ENCODE assay signal across 10 mouse cellular contexts in genomic region chrX:21293666-21294065, GRCm38 (mm10).
DNase-seq lines count a peak whose midpoint lies in the region; ATAC-seq and TF ChIP-seq lines count a peak whose summit lies in the region.
"Had no signal": no experiment of that assay in that cellular context is flagged by ENCODE, and none has a peak within 500 bp of the region (broad histone marks: within the 10 kb centered on the region; RNA-seq: fewer than 3 reads in every experiment).

No protein-coding gene starts in this region.

- H3K27ac ChIP-seq in left cerebral cortex, adult 2 months = no peak overlapping the region
- H3K27ac ChIP-seq in lung, embryonic 14.5 days (ENCODE audit: low read depth) = no peak overlapping the region
- H3K27ac ChIP-seq: heart, embryonic 13.5 days; macrophage had no signal

- no peak overlapping the region for H3K9ac ChIP-seq in lung, embryonic 14.5 days
- H3K9ac ChIP-seq: heart, embryonic 13.5 days had no signal

- peak; percentile 42 for TF ChIP-seq CTCF in left cerebral cortex, adult 2 months (IDR thresholded peaks at IDR 0.05)
- TF ChIP-seq CTCF in lung, embryonic 14.5 days (IDR thresholded peaks at IDR 0.05; ENCODE audit: low read depth) = peak; percentile 64

- H3K4me2 ChIP-seq in lung, embryonic 14.5 days = no peak overlapping the region
- H3K4me2 ChIP-seq: heart, embryonic 13.5 days had no signal

- no peaks in the 10 kb centered on the region for H3K9me3 ChIP-seq in lung, embryonic 14.5 days (ENCODE audit: low read depth, low read length)
- H3K9me3 ChIP-seq: heart, embryonic 13.5 days had no signal

- peak; percentile 2 for DNase-seq in cerebellum, adult 11-12 months
- no peak for DNase-seq in cerebellum, adult 8-10 months
- DNase-seq in left cerebral cortex, adult 2 months (ENCODE audit: extremely low spot score in 1 of 2, low spot score in 2 of 2) = peak in 1 of 2 experiments; percentile 12
- DNase-seq in left cerebral cortex, adult 11 months (ENCODE audit: low spot score) = no peak
- DNase-seq in adipocyte (ENCODE audit: low spot score) = peak; percentile 35
- peak; percentile 12 for DNase-seq in embryo, embryonic 9.5 days (ENCODE audit: extremely low spot score)
- DNase-seq in lung, embryonic 14.5 days = peak; percentile 62
- peak; percentile 51 for DNase-seq in urinary bladder, postnatal 14 days (ENCODE audit: low spot score)

- H3K36me3 ChIP-seq in lung, embryonic 14.5 days (ENCODE audit: insufficient read depth) = no peaks in the 10 kb centered on the region
- H3K36me3 ChIP-seq: heart, embryonic 13.5 days had no signal

- H3K4me1 ChIP-seq in lung, embryonic 14.5 days (ENCODE audit: insufficient read depth) = no peaks in the 10 kb centered on the region
- H3K4me1 ChIP-seq: heart, embryonic 13.5 days had no signal

- no peak overlapping the region for H3K4me3 ChIP-seq in left cerebral cortex, adult 2 months
- no peak overlapping the region for H3K4me3 ChIP-seq in lung, embryonic 14.5 days (ENCODE audit: low read depth, low read length)
- H3K4me3 ChIP-seq: heart, embryonic 13.5 days had no signal

- intact Hi-C loops in left cerebral cortex, adult 2 months (cut with DNase I) = no loop called here

- H3K27me3 ChIP-seq in lung, embryonic 14.5 days (ENCODE audit: insufficient read depth, low read length) = no peaks in the 10 kb centered on the region
- H3K27me3 ChIP-seq: heart, embryonic 13.5 days had no signal

- no peak for ATAC-seq in lung, embryonic 14.5 days (ENCODE audit: insufficient read depth)

- WGBS in lung, embryonic 14.5 days = 13% methylated on average over 5 of the region's 5 CpGs

Comparison
In these comparisons a context has a peak if more than half of its experiments do, and no peak if none do; other contexts are left out.
1. DNase-seq: peak in cerebellum, adult 11-12 months (single experiment), adipocyte (single experiment), embryo, embryonic 9.5 days (single experiment), lung, embryonic 14.5 days (single experiment) and urinary bladder, postnatal 14 days (single experiment); none in cerebellum, adult 8-10 months (single experiment) and left cerebral cortex, adult 11 months (single experiment).